8 mouse cellular contexts compared by ENCODE assay signal in genomic region chr13:109440331-109440730, GRCm38 (mm10).
DNase-seq lines count a peak whose midpoint lies in the region; ATAC-seq and TF ChIP-seq lines count a peak whose summit lies in the region.

No protein-coding gene starts in this region.

- peak overlapping the region; percentile 76 for H3K9ac ChIP-seq in heart, embryonic 14.5 days (ENCODE audit: low read length)
- peak overlapping the region; percentile 46 for H3K9ac ChIP-seq in kidney, postnatal 0 days (ENCODE audit: low read depth, low read length)
- no peak overlapping the region for H3K9ac ChIP-seq in liver, embryonic 11.5 days (ENCODE audit: low read depth, low read length)
- H3K9ac ChIP-seq in stomach, postnatal 0 days (ENCODE audit: low read length), result no peak overlapping the region; the same call in 1 of the 2 replicates

- WGBS in heart, embryonic 14.5 days, result 2% methylated on average over 8 of the region's 8 CpGs
- 0% methylated on average over 8 of the region's 8 CpGs for WGBS in kidney, postnatal 0 days
- 4% methylated on average over 8 of the region's 8 CpGs for WGBS in liver, embryonic 11.5 days
- WGBS in stomach, postnatal 0 days, result 0% methylated on average over 8 of the region's 8 CpGs

- no peak for TF ChIP-seq CTCF in kidney, postnatal 0 days (IDR thresholded peaks at IDR 0.05; ENCODE audit: low read depth)
- no peak for TF ChIP-seq CTCF in stomach, postnatal 0 days (IDR thresholded peaks at IDR 0.05; ENCODE audit: low read depth)

- no peak for TF ChIP-seq EP300 in stomach, postnatal 0 days (optimal IDR thresholded peaks at IDR 0.05)

- DNase-seq in spleen, adult 18-20 months, result peak; percentile 25 to 41
- no peak for DNase-seq in spleen, adult 12 weeks (ENCODE audit: low spot score)
- peak; percentile 59 for DNase-seq in fibroblast of lung, adult 2 months (ENCODE audit: low read depth)
- peak; percentile 97 for DNase-seq in kidney, postnatal 0 days (ENCODE audit: low spot score)
- DNase-seq in liver, embryonic 11.5 days (ENCODE audit: low spot score), result peak; percentile 32
- peak; percentile 71 for DNase-seq in stomach, postnatal 0 days (ENCODE audit: low spot score)

- H3K4me3 ChIP-seq in heart, embryonic 14.5 days (ENCODE audit: control insufficient read depth in 1 of 2, insufficient read depth in 1 of 2, low read depth in 1 of 2, low read length in 2 of 2), result peak overlapping the region; percentile 54 to 56
- H3K4me3 ChIP-seq in kidney, postnatal 0 days (replicated peaks; ENCODE audit: low read depth, low read length), result peak overlapping the region; percentile 47
- H3K4me3 ChIP-seq in liver, embryonic 11.5 days (ENCODE audit: low read depth, low read length), result peak overlapping the region; percentile 49
- no peak overlapping the region for H3K4me3 ChIP-seq in myocyte
- peak overlapping the region; percentile 54 for H3K4me3 ChIP-seq in stomach, postnatal 0 days (ENCODE audit: low read depth, low read length)

- H3K4me2 ChIP-seq in heart, embryonic 14.5 days (ENCODE audit: low read length), result peak overlapping the region; percentile 89
- peak overlapping the region; percentile 77 for H3K4me2 ChIP-seq in kidney, postnatal 0 days (ENCODE audit: low read length)
- H3K4me2 ChIP-seq in liver, embryonic 11.5 days, result peak overlapping the region; percentile 75
- H3K4me2 ChIP-seq in myocyte (ENCODE audit: low read depth), result peak overlapping the region; percentile 56
- peak overlapping the region; percentile 85 for H3K4me2 ChIP-seq in stomach, postnatal 0 days (replicated peaks; ENCODE audit: low read depth)

- no peaks in the 10 kb centered on the region for H3K36me3 ChIP-seq in heart, embryonic 14.5 days (ENCODE audit: control insufficient read depth, insufficient read depth, low read length)
- no peaks in the 10 kb centered on the region for H3K36me3 ChIP-seq in kidney, postnatal 0 days (ENCODE audit: insufficient read depth, low read length)
- no peaks in the 10 kb centered on the region for H3K36me3 ChIP-seq in liver, embryonic 11.5 days (ENCODE audit: control insufficient read depth, insufficient read depth, low read length)
- no peaks in the 10 kb centered on the region for H3K36me3 ChIP-seq in myocyte (ENCODE audit: control insufficient read depth, insufficient read depth)
- no peaks in the 10 kb centered on the region for H3K36me3 ChIP-seq in stomach, postnatal 0 days (ENCODE audit: control insufficient read depth, insufficient read depth, low read length)

- peaks cover 2 to 4% of the 10 kb centered on the region in 2 experiments; a peak in 1 of 4 replicates for H3K4me1 ChIP-seq in heart, embryonic 14.5 days (ENCODE audit: control insufficient read depth in 2 of 2, insufficient read depth in 2 of 2, low read length in 2 of 2)
- H3K4me1 ChIP-seq in kidney, postnatal 0 days (replicated peaks; ENCODE audit: insufficient read depth, low read length), result 0 out of 2 replicates have a peak, but pooled peaks cover 5% of the 10 kb centered on the region
- no peaks in the 10 kb centered on the region for H3K4me1 ChIP-seq in liver, embryonic 11.5 days (replicated peaks; ENCODE audit: control insufficient read depth, insufficient read depth, low read length)
- H3K4me1 ChIP-seq in stomach, postnatal 0 days (replicated peaks; ENCODE audit: control insufficient read depth, insufficient read depth), result no peaks in the 10 kb centered on the region

- peak; percentile 67; the same call in 1 of the 2 replicates for ATAC-seq in heart, embryonic 14.5 days (ENCODE audit: insufficient number of reproducible peaks, insufficient read depth, low FRiP score, low read depth)
- ATAC-seq in kidney, postnatal 0 days (replicated peaks; ENCODE audit: low FRiP score, low read depth), result peak; percentile 60; the same call in 1 of the 2 replicates
- ATAC-seq in liver, embryonic 11.5 days (replicated peaks; ENCODE audit: low FRiP score), result peak; percentile 49; the same call in 1 of the 2 replicates
- peak; percentile 86 for ATAC-seq in stomach, postnatal 0 days (ENCODE audit: low FRiP score, low TSS enrichment)

- no peak overlapping the region for H3ac ChIP-seq in myocyte (ENCODE audit: control insufficient read depth, insufficient read length)

- H3K79me2 ChIP-seq in myocyte (ENCODE audit: control insufficient read depth, insufficient read depth), result no peaks in the 10 kb centered on the region

- no peak for TF ChIP-seq POLR2A in myocyte (IDR thresholded peaks at IDR 0.05; ENCODE audit: insufficient read length, low read depth)

- H3K27me3 ChIP-seq in heart, embryonic 14.5 days (ENCODE audit: control insufficient read depth, insufficient read depth, low read length), result no peaks in the 10 kb centered on the region
- no peaks in the 10 kb centered on the region for H3K27me3 ChIP-seq in kidney, postnatal 0 days (ENCODE audit: insufficient read depth, low read length)
- H3K27me3 ChIP-seq in liver, embryonic 11.5 days (replicated peaks; ENCODE audit: control insufficient read depth, insufficient read depth, low read length), result no peaks in the 10 kb centered on the region
- no peaks in the 10 kb centered on the region for H3K27me3 ChIP-seq in myocyte (ENCODE audit: control insufficient read depth, insufficient read depth, insufficient read length)
- H3K27me3 ChIP-seq in stomach, postnatal 0 days (ENCODE audit: control insufficient read depth, insufficient read depth, low read length), result no peaks in the 10 kb centered on the region

- H3K9me3 ChIP-seq in heart, embryonic 14.5 days (ENCODE audit: control insufficient read depth, low read length), result no peaks in the 10 kb centered on the region
- H3K9me3 ChIP-seq in kidney, postnatal 0 days (replicated peaks; ENCODE audit: low read length), result no peaks in the 10 kb centered on the region
- H3K9me3 ChIP-seq in liver, embryonic 11.5 days (ENCODE audit: control insufficient read depth, low read length), result no peaks in the 10 kb centered on the region
- H3K9me3 ChIP-seq in stomach, postnatal 0 days (ENCODE audit: control insufficient read depth, low read length), result no peaks in the 10 kb centered on the region

- peak overlapping the region; percentile 77 for H3K27ac ChIP-seq in heart, embryonic 14.5 days (replicated peaks in 1 of 2; ENCODE audit: control insufficient read depth in 1 of 2, insufficient read depth in 1 of 2, low read depth in 2 of 2, low read length in 2 of 2)
- peak overlapping the region; percentile 81 for H3K27ac ChIP-seq in kidney, postnatal 0 days
- peak overlapping the region; percentile 0; the same call in 1 of the 2 replicates for H3K27ac ChIP-seq in liver, embryonic 11.5 days (ENCODE audit: low read depth, low read length)
- H3K27ac ChIP-seq in stomach, postnatal 0 days (replicated peaks), result peak overlapping the region; percentile 89

TF ChIP-seq in myocyte, 11 proteins besides CTCF, POLR2A, EP300 and RAD21:
- no peak for TF ChIP-seq E2F4 (IDR thresholded peaks at IDR 0.05; ENCODE audit: insufficient read depth)
- TF ChIP-seq POLR2AphosphoS2 (IDR thresholded peaks at IDR 0.05; ENCODE audit: insufficient read length, low read depth), result no peak
- no peak for TF ChIP-seq CEBPB (IDR thresholded peaks at IDR 0.05; ENCODE audit: insufficient read depth, poor library complexity, severe bottlenecking)
- no peak for TF ChIP-seq MYOG (IDR thresholded peaks at IDR 0.05; ENCODE audit: control insufficient read depth in 1 of 3, insufficient read depth in 1 of 3, insufficient read length in 2 of 3, low read depth in 2 of 3)
- no peak for TF ChIP-seq MYOD1 (IDR thresholded peaks at IDR 0.05; ENCODE audit: control insufficient read depth in 1 of 3, insufficient read length in 2 of 3, low read depth in 2 of 3)
- no peak for TF ChIP-seq REST (IDR thresholded peaks at IDR 0.05; ENCODE audit: insufficient read depth, insufficient read length)
- no peak for TF ChIP-seq SRF (IDR thresholded peaks at IDR 0.05; ENCODE audit: control insufficient read depth, insufficient read length, low read depth)
- no peak for TF ChIP-seq USF1 (IDR thresholded peaks at IDR 0.05; ENCODE audit: low read depth)
- no peak for TF ChIP-seq TCF3 (IDR thresholded peaks at IDR 0.05; ENCODE audit: insufficient read length, low read depth)
- TF ChIP-seq MAX (IDR thresholded peaks at IDR 0.05; ENCODE audit: low read depth), result no peak
- TF ChIP-seq TCF12 (IDR thresholded peaks at IDR 0.05; ENCODE audit: insufficient read depth, poor library complexity, severe bottlenecking), result no peak

Comparison
In these comparisons a context has a peak if more than half of its experiments do, and no peak if none do; other contexts are left out.
1. H3K27ac ChIP-seq: peak in every context shown above with its lines; median percentile 89 in stomach, postnatal 0 days; 81 in kidney, postnatal 0 days; 77 in heart, embryonic 14.5 days; 0 in liver, embryonic 11.5 days.
2. H3K9ac ChIP-seq: peak in heart, embryonic 14.5 days (single experiment) and kidney, postnatal 0 days (single experiment); none in liver, embryonic 11.5 days (single experiment) and stomach, postnatal 0 days (single experiment).
3. Peak in every context shown above with its lines, with median percentiles within 50 percentile points of each other: ATAC-seq and H3K4me2 ChIP-seq.